Mouse (Mus musculus) right cerebral cortex, postnatal 10 days (tissue): ENCODE measurements around the gene Irf2.
A peak's percentile ranks its signal among the peaks of the same experiment; 100 is the strongest.
"Not testable (repeated sequence)": the region's sequence is repeated elsewhere in the genome, so short reads cannot be mapped to it uniquely, and the experiment has no call there.

Experiments used
- DNase-seq, 2 experiments: peaks; one replicate each; pipeline ENCODE4 v3.0.0; 2021; ENCODE audit warnings: low spot score in 2 of 2

Gene Irf2

DNA sequence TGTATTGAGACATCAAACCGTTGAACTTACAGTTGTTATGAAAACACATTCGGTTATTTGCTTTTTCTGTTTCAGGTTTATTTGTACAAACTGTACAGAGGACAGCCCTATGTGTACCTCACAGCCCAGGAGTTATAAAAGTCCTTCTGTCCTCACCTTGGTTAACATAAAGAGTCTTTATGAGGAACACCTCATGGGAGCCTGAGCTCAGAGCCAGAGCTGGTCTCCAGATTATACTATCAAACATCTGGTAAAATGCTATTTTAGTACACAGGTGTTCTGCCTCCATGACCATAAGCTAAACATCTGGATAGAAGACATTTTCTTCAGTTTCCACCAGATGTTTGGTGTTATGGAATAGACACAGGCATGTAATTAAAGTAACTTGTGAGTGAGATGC, 13.1 kb upstream of the Irf2 start:
- no peak for DNase-seq

GRCm38 (mm10) chr8:46729671-46730070, 9.9 kb upstream of the Irf2 start:
- not testable (repeated sequence) for DNase-seq

GRCm38 (mm10) chr8:46732381-46732915, 7.1 kb upstream of the Irf2 start:
- DNase-seq, result no peak

- no peak for DNase-seq
Observed at GRCm38 (mm10) chr8:46733603-46734002, 5.9 kb upstream of the Irf2 start.

- peak; percentile 38 to 56 for DNase-seq
Observed at GRCm38 (mm10) chr8:46735505-46735904, 4.0 kb upstream of the Irf2 start.

DNA sequence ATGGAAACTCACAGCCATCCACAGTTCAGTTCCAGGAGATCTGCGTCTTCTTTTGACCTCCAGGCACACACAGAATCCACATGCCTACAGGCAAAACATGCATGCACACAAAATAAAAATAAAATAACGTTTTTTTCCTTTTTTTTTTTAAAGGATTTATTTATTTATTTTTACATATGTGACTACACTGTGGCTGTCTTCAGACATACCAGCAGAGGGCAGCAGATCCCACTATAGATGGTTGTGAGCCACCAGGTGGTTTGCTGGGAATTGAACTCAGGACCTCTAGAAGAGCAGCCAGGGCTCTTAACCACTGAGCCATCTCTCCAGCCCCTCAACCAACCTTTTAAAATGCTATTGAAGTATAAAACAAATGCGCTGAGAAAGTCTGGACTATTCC, 3.3 kb upstream of the Irf2 start:
- DNase-seq, result no peak

GRCm38 (mm10) chr8:46737421-46737820, 2.1 kb upstream of the Irf2 start:
- DNase-seq, result no peak

GRCm38 (mm10) chr8:46737907-46738306, 1.6 kb upstream of the Irf2 start:
- peak; percentile 48 to 53 for DNase-seq

GRCm38 (mm10) chr8:46738601-46739000, 931 bp upstream of the Irf2 start:
- DNase-seq, result no peak

GRCm38 (mm10) chr8:46739956-46740512, 502 bp downstream of the Irf2 start:
- peak; percentile 60 to 61 for DNase-seq

DNA sequence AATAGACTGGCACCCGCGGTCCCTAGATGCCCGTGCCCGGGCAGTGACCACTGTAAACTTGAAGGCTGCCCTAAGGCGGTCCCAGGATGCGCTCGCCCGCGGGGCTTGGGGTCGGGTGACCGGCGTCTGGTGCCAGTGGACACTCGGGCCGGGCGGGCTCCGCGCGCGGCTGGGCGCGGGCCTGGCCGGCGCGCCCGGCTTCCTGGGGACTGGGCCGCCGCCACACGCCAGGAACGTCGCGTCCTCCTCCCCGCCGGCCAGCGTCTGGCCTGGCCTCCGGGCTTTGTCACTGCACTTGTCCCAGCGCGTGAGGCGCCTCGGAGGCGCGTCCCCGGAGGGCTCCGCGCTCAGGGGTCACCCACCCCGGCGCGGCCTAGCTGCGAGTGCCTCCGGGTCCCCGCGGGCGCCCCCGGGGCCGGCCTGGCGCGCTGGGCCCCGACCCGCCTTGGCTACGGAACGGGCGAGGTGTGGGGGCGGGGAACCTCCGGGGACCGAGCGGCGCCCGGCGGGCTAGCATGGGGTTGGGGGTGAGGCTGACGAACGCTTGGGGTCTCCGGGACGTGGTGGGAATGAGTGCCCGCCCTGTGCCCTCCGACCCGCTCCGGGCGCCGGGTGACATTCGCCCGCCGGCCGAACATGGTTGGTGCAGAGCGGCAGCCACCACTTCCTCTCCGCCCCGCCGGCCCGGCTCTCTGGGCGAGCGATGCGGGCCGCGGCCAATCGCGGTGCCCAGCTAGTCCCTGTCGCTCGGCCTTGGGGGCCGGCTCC, 1.2 kb downstream of the Irf2 start:
- peak; percentile 77 to 80 for DNase-seq

DNA sequence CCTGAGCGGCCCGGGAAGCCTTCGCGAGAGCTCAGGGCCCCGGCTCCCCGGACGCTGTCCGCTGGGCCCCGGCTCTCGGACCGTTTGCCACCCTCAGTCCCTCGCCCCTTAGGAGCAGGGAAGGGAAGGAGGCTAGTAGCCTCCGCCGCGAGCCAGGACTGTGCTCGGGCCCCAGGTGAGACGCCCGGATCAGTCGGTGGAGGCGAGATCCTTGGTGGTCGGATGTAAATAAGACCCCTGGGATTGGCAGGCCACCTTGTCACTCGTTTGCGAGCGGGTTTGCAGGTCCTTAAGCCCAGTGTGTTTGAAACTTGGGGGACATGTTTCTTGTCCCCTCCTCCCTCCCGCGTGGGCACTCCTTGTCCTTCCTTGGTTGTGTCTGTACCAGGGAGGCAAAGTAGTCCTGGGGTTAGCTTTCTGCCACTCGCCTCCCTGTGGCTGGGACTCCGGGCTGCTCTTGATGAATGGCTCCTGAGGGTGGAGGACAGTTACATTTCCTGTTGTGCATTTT, 1.8 kb downstream of the Irf2 start:
- DNase-seq, result peak; percentile 60 to 67

GRCm38 (mm10) chr8:46741991-46742690, 2.6 kb downstream of the Irf2 start:
- DNase-seq, result no peak

GRCm38 (mm10) chr8:46742691-46743082, 3.2 kb downstream of the Irf2 start:
- no peak for DNase-seq

GRCm38 (mm10) chr8:46745464-46745863, 5.9 kb downstream of the Irf2 start:
- no peak for DNase-seq

- DNase-seq, result no peak
Observed at GRCm38 (mm10) chr8:46747311-46747980, 7.9 kb downstream of the Irf2 start.

DNA sequence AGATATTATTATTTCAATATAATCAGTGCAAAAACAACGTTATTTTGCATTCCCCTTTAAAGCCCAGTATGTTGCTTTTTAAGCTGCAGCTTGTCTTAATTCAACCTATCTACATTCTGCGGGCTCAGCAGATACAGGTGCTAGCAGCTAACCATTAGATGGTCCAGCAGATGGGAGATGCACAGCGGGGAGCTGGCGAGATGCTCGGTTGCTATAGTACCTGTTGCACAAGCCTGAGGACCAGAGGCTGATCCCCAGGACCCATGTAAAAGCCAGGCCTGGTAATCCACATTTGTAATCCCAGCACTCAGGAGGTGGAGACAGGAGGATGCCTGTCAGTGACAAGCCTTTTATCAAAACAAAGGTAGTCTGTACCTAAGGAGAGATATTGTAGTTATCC, 10.5 kb downstream of the Irf2 start:
- no peak for DNase-seq

GRCm38 (mm10) chr8:46750566-46750965, 11.0 kb downstream of the Irf2 start:
- no peak for DNase-seq

GRCm38 (mm10) chr8:46751151-46751550, 11.6 kb downstream of the Irf2 start:
- DNase-seq, result no peak

DNA sequence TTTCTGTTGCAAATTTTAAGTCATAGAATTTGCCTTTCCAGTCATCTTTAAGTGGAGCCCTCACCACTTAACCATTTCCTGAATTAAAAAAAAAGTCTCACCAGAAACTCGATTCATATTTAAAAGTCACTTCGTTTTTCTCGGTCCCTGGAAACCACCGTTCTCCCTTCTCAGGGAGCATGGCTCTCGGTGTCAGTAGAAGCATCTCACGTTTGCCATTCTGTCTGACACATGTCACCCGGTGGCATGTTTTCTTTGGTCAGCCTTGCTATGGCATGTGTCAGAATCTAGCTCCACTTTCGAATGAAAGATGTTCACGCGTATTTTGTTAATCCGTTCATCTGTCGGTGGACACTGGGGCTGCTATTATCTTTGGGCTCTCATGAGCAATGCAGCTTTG, 13.5 kb downstream of the Irf2 start:
- DNase-seq, result no peak

DNA sequence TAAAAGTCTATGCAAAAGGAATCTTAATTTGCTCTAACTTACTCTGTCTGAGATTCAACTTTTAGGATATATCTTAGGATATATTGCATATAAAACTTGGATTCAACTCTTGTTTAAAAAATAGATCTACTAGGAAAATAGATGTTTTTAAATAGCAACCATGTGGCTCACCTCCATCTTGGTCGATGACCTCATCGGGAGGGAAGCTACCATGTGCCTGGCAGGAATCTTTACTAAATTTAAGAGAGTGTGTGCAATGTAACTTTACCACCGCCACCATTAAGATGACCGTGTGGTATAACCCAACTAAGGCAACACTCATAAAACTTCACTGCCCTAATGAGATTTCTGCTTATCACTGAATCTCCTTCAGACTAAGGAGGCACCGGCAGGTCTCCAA, 14.8 kb downstream of the Irf2 start:
- DNase-seq, result no peak

DNA sequence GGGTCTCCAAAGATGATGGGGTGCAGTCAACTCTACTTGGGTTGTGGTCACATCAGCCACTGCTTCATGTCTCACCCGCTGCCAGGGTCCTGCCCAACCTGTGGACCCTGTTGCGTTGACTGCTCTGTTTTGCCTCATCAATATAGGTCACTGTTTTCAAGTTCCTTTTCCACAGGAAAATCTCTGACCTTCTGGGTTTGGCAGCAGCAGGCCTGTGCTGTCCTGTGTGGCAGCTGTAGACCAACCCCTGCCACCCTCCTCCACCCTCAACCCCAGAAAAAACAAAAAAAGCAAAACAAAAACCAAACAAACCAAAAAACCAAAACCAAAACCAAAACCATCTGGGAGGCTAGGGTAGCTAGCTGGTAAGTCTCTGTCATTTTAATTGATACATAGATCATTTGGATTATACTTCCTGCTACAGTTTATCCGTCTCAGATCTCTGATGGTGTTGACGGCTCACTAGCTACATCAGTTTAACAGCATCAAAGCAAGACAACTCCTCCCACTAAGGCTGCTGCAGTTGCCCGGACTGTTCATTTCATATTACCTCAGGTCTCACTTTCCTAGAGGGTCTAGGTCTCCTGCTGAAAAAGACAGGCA, 16.3 kb downstream of the Irf2 start:
- DNase-seq, result no peak
